Mouse (Mus musculus) right cerebral cortex, postnatal 36 days (tissue): ENCODE results near the gene Mrgprb3.

ENCODE experiments used
- DNase-seq, 2 experiments: peaks; one replicate each; pipeline ENCODE4 v3.0.0; 2022; ENCODE audit warnings: low spot score in 2 of 2, mixed read lengths in 1 of 2

Mrgprb3 gene

GRCm38 (mm10) chr7:48643711-48644110 is at the start of gene Mrgprb3:
Gene Mrgprb3, minus strand, starts transcription at chr7:48643811.
- no peak for DNase-seq
